Mouse (Mus musculus): Measurements from ENCODE around the gene Vmn2r80.
"Not testable (repeated sequence)": the region's sequence is repeated elsewhere in the genome, so short reads cannot be mapped to it uniquely, and the experiment has no call there.

The Vmn2r80 gene

GRCm38 (mm10) chr10:79148469-79148868, at the start of gene Vmn2r80:
TSS of gene Vmn2r80 (plus strand) at chr10:79148769.
- not testable (repeated sequence) for DNase-seq (ENCODE audit: low read depth, low spot score)

- no peak for DNase-seq (ENCODE audit: low read depth, low spot score)
Observed at GRCm38 (mm10) chr10:79106325-79107282, 42.0 kb upstream of the Vmn2r80 start.

GRCm38 (mm10) chr10:79107531-79107930, 41.0 kb upstream of the Vmn2r80 start:
- DNase-seq (ENCODE audit: low read depth, low spot score) = no peak

- no peak for DNase-seq (ENCODE audit: low read depth, low spot score)
Observed at GRCm38 (mm10) chr10:79109156-79109555, 39.4 kb upstream of the Vmn2r80 start.

- no peak for DNase-seq (ENCODE audit: low read depth, low spot score)
Observed at GRCm38 (mm10) chr10:79110482-79110881, 38.1 kb upstream of the Vmn2r80 start.

GRCm38 (mm10) chr10:79115085-79115484, 33.5 kb upstream of the Vmn2r80 start:
- DNase-seq (ENCODE audit: low read depth, low spot score) = no peak

- peak; percentile 63 for DNase-seq (ENCODE audit: low read depth, low spot score)
Observed at GRCm38 (mm10) chr10:79116125-79116849, 32.3 kb upstream of the Vmn2r80 start.

GRCm38 (mm10) chr10:79151602-79152001, 3.0 kb downstream of the Vmn2r80 start:
- no peak for DNase-seq (ENCODE audit: low read depth, low spot score)

GRCm38 (mm10) chr10:79199973-79200372, 51.4 kb downstream of the Vmn2r80 start:
- DNase-seq (ENCODE audit: low read depth, low spot score) = not testable (repeated sequence)

- DNase-seq (ENCODE audit: low read depth, low spot score) = no peak
Observed at GRCm38 (mm10) chr10:79220432-79220831, 71.9 kb downstream of the Vmn2r80 start.

GRCm38 (mm10) chr10:79221606-79222005, 73.0 kb downstream of the Vmn2r80 start:
- DNase-seq (ENCODE audit: low read depth, low spot score) = no peak

GRCm38 (mm10) chr10:79222214-79222613, 73.6 kb downstream of the Vmn2r80 start:
- DNase-seq (ENCODE audit: low read depth, low spot score) = no peak
